Mouse (Mus musculus) small intestine, adult 2 months (tissue): ENCODE data around the gene Dusp18.

Source experiments
- CTCF ChIP-seq: fragments of 200-500 bp; IDR thresholded peaks from 2 replicates; pipeline ENCODE4 v1.5.1; 2012; ENCODE audit warnings: low read depth, mild to moderate bottlenecking, control low read depth, inconsistent platforms, low read length, moderate library complexity, mixed read lengths; ENCODE audit not compliant: insufficient replicate concordance, insufficient read length; ENCODE audit errors: extremely low read depth
- POLR2A ChIP-seq: fragments of 200-500 bp; IDR thresholded peaks from 2 replicates; pipeline ENCODE4 v1.6.1; 2012; ENCODE audit warnings: low read depth, mild to moderate bottlenecking, control low read depth, inconsistent platforms, low read length, moderate library complexity

DNA sequence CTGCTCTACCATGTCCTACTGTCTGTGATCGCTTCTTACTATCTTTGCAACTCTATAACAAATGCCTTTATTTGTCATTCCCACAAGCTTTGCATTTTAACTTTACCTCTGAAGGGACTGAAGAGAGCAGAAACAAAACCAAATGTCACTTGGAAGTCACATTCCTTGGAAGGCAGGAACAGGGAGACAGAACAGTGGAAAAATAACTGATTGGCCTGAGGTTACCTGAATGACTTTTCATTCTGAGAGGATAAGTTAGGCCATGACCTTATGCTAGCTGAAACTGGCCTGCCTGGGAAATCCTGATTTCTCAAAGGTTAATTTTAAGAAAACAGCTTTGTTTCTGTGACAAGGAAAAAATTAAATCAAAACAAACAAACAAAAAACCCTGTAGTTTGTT lies 893 bp downstream of the Dusp18 start:
- TF ChIP-seq POLR2A (no peak), CTCF (no peak)
